Mouse (Mus musculus) CH12.LX (cell line): ENCODE measurements at regions not wholly inside any gene's neighbourhood (a gene's known extent, or its start where the extent isn't known, plus 50 kb on each side); places are given as distances from the start of the nearest gene placed in this dataset.

Source experiments
- DNase-seq: peaks from one replicate; pipeline ENCODE4 v3.0.0-alpha.2; 2013; ENCODE audit errors: extremely low read depth
- H3K27ac ChIP-seq: 2 replicates; pipeline ENCODE4 v1.5.1; 2012; ENCODE audit warnings: low read depth, mild to moderate bottlenecking, control low read depth, moderate library complexity; ENCODE audit not compliant: insufficient read depth
- H3K27me3 ChIP-seq: replicated peaks from 2 replicates; pipeline ENCODE3; 2012; ENCODE audit warnings: inconsistent platforms
- H3K36me3 ChIP-seq, 2 experiments: replicated peaks in 1 of 2; 2 replicates each; pipeline versions ENCODE3 to v1.6.1; 2012; ENCODE audit warnings: inconsistent platforms in 1 of 2, low read length in 1 of 2, mild to moderate bottlenecking in 1 of 2, mixed read lengths in 1 of 2, moderate library complexity in 1 of 2; ENCODE audit not compliant: control insufficient read depth in 1 of 2, insufficient read depth in 1 of 2
- H3K4me1 ChIP-seq, 2 experiments: 2 replicates each; pipeline ENCODE4 v1.6.1; 2012; ENCODE audit warnings: inconsistent platforms in 1 of 2, moderate library complexity in 1 of 2; ENCODE audit not compliant: insufficient read depth in 2 of 2, control insufficient read depth in 1 of 2
- H3K4me2 ChIP-seq: 2 replicates; pipeline ENCODE4 v1.6.1; 2012; ENCODE audit warnings: low read depth, mild to moderate bottlenecking, control low read depth; ENCODE audit not compliant: poor library complexity, insufficient read depth, severe bottlenecking
- H3K4me3 ChIP-seq, 3 experiments: fragments of 150-350 bp in 1 of 3; sonication (generic) in 1 of 3; replicated peaks in 1 of 3; 2 replicates each; pipeline versions ENCODE3 to v1.5.1; 2011 to 2012; ENCODE audit warnings: low read depth in 2 of 3, low read length in 2 of 3, mild to moderate bottlenecking in 2 of 3, moderate library complexity in 2 of 3, control low read depth in 1 of 3, improper control_type of control experiment in 1 of 3, inconsistent platforms in 1 of 3, mixed read lengths in 1 of 3; ENCODE audit not compliant: poor library complexity in 1 of 3
- H3K79me2 ChIP-seq: replicated peaks from 2 replicates; pipeline ENCODE4 v1.6.1; 2012; ENCODE audit warnings: mild to moderate bottlenecking, moderate library complexity; ENCODE audit not compliant: control insufficient read depth, poor library complexity, insufficient read depth, severe bottlenecking; ENCODE audit errors: extremely low read depth
- H3K9ac ChIP-seq: 2 replicates; pipeline ENCODE4 v1.6.1; 2012; ENCODE audit warnings: low read depth, mild to moderate bottlenecking, control low read depth, moderate library complexity; ENCODE audit not compliant: insufficient read depth
- H3K9me3 ChIP-seq: replicated peaks from 2 replicates; pipeline ENCODE3; 2012; ENCODE audit warnings: low read length, inconsistent platforms, mixed read lengths
- CHD1 ChIP-seq: IDR thresholded peaks from 2 replicates; pipeline ENCODE4 v1.6.1; 2012; ENCODE audit warnings: low read depth, low read length, improper control_type of control experiment, inconsistent platforms
- CTCF ChIP-seq, 2 experiments: IDR thresholded peaks in 1 of 2; conservative IDR thresholded peaks in 1 of 2; 2 replicates each; pipeline ENCODE4 v1.5.1; 2011 to 2012; ENCODE audit warnings: low read depth in 2 of 2, low read length in 2 of 2, improper control_type of control experiment in 1 of 2, inconsistent platforms in 1 of 2, mild to moderate bottlenecking in 1 of 2, moderate library complexity in 1 of 2
- GABPA ChIP-seq: IDR thresholded peaks from 2 replicates; pipeline ENCODE4 v1.6.1; 2012; ENCODE audit warnings: low read depth, low read length, improper control_type of control experiment, inconsistent platforms; ENCODE audit not compliant: insufficient replicate concordance
- JUND ChIP-seq: conservative IDR thresholded peaks from 2 replicates; pipeline ENCODE4 v1.6.1; 2011; ENCODE audit warnings: low read depth, low read length, improper control_type of control experiment
- KAT2A ChIP-seq: IDR thresholded peaks from 2 replicates; pipeline ENCODE4 v1.6.1; 2012; ENCODE audit warnings: low read length, improper control_type of control experiment, inconsistent platforms; ENCODE audit not compliant: insufficient replicate concordance
- MAFK ChIP-seq: IDR thresholded peaks from 2 replicates; pipeline ENCODE4 v1.6.1; 2011; ENCODE audit warnings: low read length, improper control_type of control experiment; ENCODE audit not compliant: insufficient replicate concordance
- MAX ChIP-seq: IDR thresholded peaks from 2 replicates; pipeline ENCODE4 v1.6.1; 2011; ENCODE audit warnings: low read length, improper control_type of control experiment
- MAZ ChIP-seq: IDR thresholded peaks from 2 replicates; pipeline ENCODE4 v1.6.1; 2012; ENCODE audit warnings: low read depth, mild to moderate bottlenecking, inconsistent platforms, low read length, improper control_type of control experiment, moderate library complexity
- MXI1 ChIP-seq: IDR thresholded peaks from 2 replicates; pipeline ENCODE4 v1.6.1; 2011; ENCODE audit warnings: mild to moderate bottlenecking, low read depth, low read length, improper control_type of control experiment
- PAX5 ChIP-seq: IDR thresholded peaks from 2 replicates; pipeline ENCODE4 v1.6.1; 2012; ENCODE audit warnings: low read length, inconsistent platforms, mixed read lengths
- POLR2A ChIP-seq: IDR thresholded peaks from 2 replicates; pipeline ENCODE4 v1.6.1; 2011; ENCODE audit warnings: low read depth, mild to moderate bottlenecking, improper control_type of control experiment, low read length
- POLR2AphosphoS2 ChIP-seq: IDR thresholded peaks from 2 replicates; pipeline ENCODE4 v1.6.1; 2011; ENCODE audit warnings: low read depth, low read length, improper control_type of control experiment
- RAD21 ChIP-seq: IDR thresholded peaks from 2 replicates; pipeline ENCODE4 v1.6.1; 2011; ENCODE audit warnings: low read depth, mild to moderate bottlenecking, low read length, improper control_type of control experiment, moderate library complexity
- RCOR1 ChIP-seq: conservative IDR thresholded peaks from 2 replicates; pipeline ENCODE4 v1.6.1; 2012; ENCODE audit warnings: low read depth, mild to moderate bottlenecking, inconsistent platforms, low read length, improper control_type of control experiment
- SMC3 ChIP-seq: IDR thresholded peaks from 2 replicates; pipeline ENCODE4 v1.6.1; 2011; ENCODE audit warnings: low read depth, low read length, improper control_type of control experiment
- UBTF ChIP-seq: IDR thresholded peaks from 2 replicates; pipeline ENCODE4 v1.6.1; 2012; ENCODE audit warnings: low read depth, mild to moderate bottlenecking, inconsistent platforms, low read length, improper control_type of control experiment, moderate library complexity
- USF1 ChIP-seq: IDR thresholded peaks from 2 replicates; pipeline ENCODE4 v1.6.1; 2014; ENCODE audit warnings: low read depth, mild to moderate bottlenecking, inconsistent platforms, low read length, improper control_type of control experiment
- USF2 ChIP-seq: conservative IDR thresholded peaks from 2 replicates; pipeline ENCODE4 v1.6.1; 2011; ENCODE audit warnings: low read depth, low read length, improper control_type of control experiment
- ZC3H11A ChIP-seq: IDR thresholded peaks from 2 replicates; pipeline ENCODE4 v1.6.1; 2012; ENCODE audit warnings: low read depth, mild to moderate bottlenecking, inconsistent platforms, low read length, improper control_type of control experiment
- ZKSCAN1 ChIP-seq: IDR thresholded peaks from 2 replicates; pipeline ENCODE4 v1.6.1; 2012; ENCODE audit warnings: low read depth, inconsistent platforms, low read length, improper control_type of control experiment, borderline replicate concordance
- ZMIZ1 ChIP-seq: IDR thresholded peaks from 2 replicates; pipeline ENCODE4 v1.6.1; 2012; ENCODE audit warnings: low read depth, mild to moderate bottlenecking, inconsistent platforms, low read length, improper control_type of control experiment
- ZNF384 ChIP-seq: IDR thresholded peaks from 2 replicates; pipeline ENCODE4 v1.6.1; 2012; ENCODE audit warnings: low read depth, low read length, improper control_type of control experiment, inconsistent platforms
- dilution Hi-C: fragments of 300-500 bp; cut with MboI; formaldehyde crosslinking; loops from 2 replicates; pipeline ENCODE4 v1.14.3; 2020; ENCODE audit warnings: low sequenced_read_pairs; ENCODE audit not compliant: extremely low pct_unique_long_range_greater_than_20kb, extremely low pct_ligation_motif_present
- in situ Hi-C: fragments of 300-500 bp; cut with MboI; formaldehyde crosslinking; loops from 3 replicates; pipeline ENCODE4 v1.14.3; 2019; ENCODE audit warnings: low sequenced_read_pairs, low pct_ligation_motif_present, low pct_unique_long_range_greater_than_20kb, mixed read lengths

GRCm38 (mm10) chr2:172768756-172769155 is 171.4 kb downstream of the Bmp7 start:
- no peak overlapping the region for H3K9ac ChIP-seq
- H3K27ac ChIP-seq: no peak overlapping the region
- no peak overlapping the region for H3K4me3 ChIP-seq
- dilution Hi-C loops: no loop called here
- no peaks in the 10 kb centered on the region for H3K9me3 ChIP-seq
- TF ChIP-seq ZMIZ1: no peak
- no peak for TF ChIP-seq CHD1
- TF ChIP-seq JUND: no peak
- no peak for TF ChIP-seq MAX
- no peak for TF ChIP-seq MAZ
- TF ChIP-seq RCOR1: no peak
- TF ChIP-seq ZNF384: no peak
- no peak for TF ChIP-seq USF1
- no peak for TF ChIP-seq USF2
- no peak for TF ChIP-seq ZC3H11A
- no peak for TF ChIP-seq CTCF (conservative IDR thresholded peaks at IDR 0.05 in 1 of 2, IDR thresholded peaks at IDR 0.05 in 1 of 2; ENCODE audit: low read depth in 2 of 2, low read length in 2 of 2)
- TF ChIP-seq POLR2A: no peak
- no peak for TF ChIP-seq RAD21
- TF ChIP-seq SMC3: no peak
- no peak for TF ChIP-seq POLR2AphosphoS2
- no peak for TF ChIP-seq UBTF
- TF ChIP-seq PAX5: no peak
- no peak for TF ChIP-seq MXI1
- no peak for TF ChIP-seq KAT2A
- TF ChIP-seq GABPA: no peak
- TF ChIP-seq, all 38 proteins: peak for 0
- H3K4me1 ChIP-seq: no peaks in the 10 kb centered on the region
- H3K4me2 ChIP-seq: no peak overlapping the region
- peaks cover 76% of the 10 kb centered on the region for H3K27me3 ChIP-seq
- H3K79me2 ChIP-seq: no peaks in the 10 kb centered on the region
- in situ Hi-C loops: no loop called here
- no peak for DNase-seq
- no peaks in the 10 kb centered on the region for H3K36me3 ChIP-seq

- Histone ChIP-seq H3K4me3 (no peak overlapping the region), H3K4me1 (no peaks in the 10 kb centered on the region), H3K36me3 (no peaks in the 10 kb centered on the region), H3K4me2 (no peak overlapping the region), H3K27me3 (peaks cover 73% of the 10 kb centered on the region), H3K27ac (no peak overlapping the region), H3K79me2 (no peaks in the 10 kb centered on the region), H3K9me3 (no peaks in the 10 kb centered on the region), H3K9ac (no peak overlapping the region)
- no peak for DNase-seq
- no peak for TF ChIP-seq MAFK
- no peak for TF ChIP-seq ZKSCAN1
- in situ Hi-C loops: loop anchor here (10.0 kb wide), 1 partner anchor 295 kb away; the partner anchor contains the start of gene Fam209
- dilution Hi-C loops: no loop called here
Observed at GRCm38 (mm10) chr2:172770061-172770460, 170.1 kb downstream of the Bmp7 start.
